8 mouse cellular contexts compared by ENCODE assay signal in genomic region chr8:84413886-84414851, GRCm38 (mm10). TPM values are rescaled to one million over a fixed set of nuclear protein-coding genes. Genes with fewer than 3 reads are reported as not detected.
A peak's percentile ranks its signal among the peaks of the same experiment; 100 is the strongest.
DNase-seq lines count a peak whose midpoint lies in the region; ATAC-seq and TF ChIP-seq lines count a peak whose summit lies in the region.

No protein-coding gene starts in this region.

- peak overlapping the region; percentile 81 for H3K27ac ChIP-seq in forebrain, embryonic 16.5 days (ENCODE audit: low read length)
- H3K27ac ChIP-seq in lung, postnatal 0 days (ENCODE audit: low read length) = no peak overlapping the region

- TF ChIP-seq EP300 in lung, postnatal 0 days (IDR thresholded peaks at IDR 0.05) = no peak

- no peaks in the 10 kb centered on the region for H3K9me3 ChIP-seq in forebrain, embryonic 16.5 days (ENCODE audit: control insufficient read depth, low read length)
- H3K9me3 ChIP-seq in lung, postnatal 0 days (ENCODE audit: low read length) = no peaks in the 10 kb centered on the region

- H3K9ac ChIP-seq in forebrain, embryonic 16.5 days (replicated peaks; ENCODE audit: low read depth, low read length) = peak overlapping the region; percentile 80
- no peak overlapping the region for H3K9ac ChIP-seq in lung, postnatal 0 days (replicated peaks; ENCODE audit: low read depth)

- DNase-seq in WW6 (ENCODE audit: low read depth, low spot score) = peak; percentile 67
- DNase-seq in cerebellum, adult 11-12 months = peak; percentile 82
- DNase-seq in heart, postnatal 36 days = peak; percentile 19 to 39
- peak; percentile 64 to 68 for DNase-seq in layer of hippocampus, postnatal 14 days (ENCODE audit: low spot score in 2 of 2)
- peak; percentile 21 for DNase-seq in lung, postnatal 0 days (ENCODE audit: low spot score)
- DNase-seq in right cerebral cortex, postnatal 10 days (ENCODE audit: low spot score in 2 of 2) = peak; percentile 78 to 83

- WGBS in forebrain, embryonic 16.5 days = 2% methylated on average over 49 of the region's 72 CpGs
- 4% methylated on average over 62 of the region's 72 CpGs for WGBS in lung, postnatal 0 days

- peaks cover 20% of the 10 kb centered on the region for H3K4me1 ChIP-seq in forebrain, embryonic 16.5 days (replicated peaks; ENCODE audit: control insufficient read depth, insufficient read depth, low read length)
- no peaks in the 10 kb centered on the region for H3K4me1 ChIP-seq in lung, postnatal 0 days (ENCODE audit: insufficient read depth, low read depth, low read length)

- peak overlapping the region; percentile 63 for H3K4me2 ChIP-seq in forebrain, embryonic 16.5 days (ENCODE audit: low read length)
- peak overlapping the region; percentile 94 for H3K4me2 ChIP-seq in lung, postnatal 0 days (replicated peaks; ENCODE audit: low read depth, low read length)

- TF ChIP-seq CTCF in lung, postnatal 0 days (IDR thresholded peaks at IDR 0.05) = no peak

- intact Hi-C loops in heart, postnatal 36 days (cut with DNase I) = no loop called here

- H3K4me3 ChIP-seq in forebrain, embryonic 16.5 days (replicated peaks; ENCODE audit: low read length) = peak overlapping the region; percentile 74
- peak overlapping the region; percentile 55 for H3K4me3 ChIP-seq in lung, postnatal 0 days (ENCODE audit: low read depth, low read length)

- peak; percentile 84 for ATAC-seq in forebrain, embryonic 16.5 days
- ATAC-seq in lung, postnatal 0 days = peak; percentile 53
- ATAC-seq in megakaryocyte-erythroid progenitor cell, adult 5-6 weeks (replicated peaks; ENCODE audit: low FRiP score, low TSS enrichment, poor library complexity, severe bottlenecking) = no peak

- no peaks in the 10 kb centered on the region for H3K27me3 ChIP-seq in forebrain, embryonic 16.5 days (replicated peaks; ENCODE audit: control insufficient read depth, insufficient read depth, low read length)
- H3K27me3 ChIP-seq in lung, postnatal 0 days (replicated peaks; ENCODE audit: insufficient read depth, low read length) = peaks cover 34% of the 10 kb centered on the region

- H3K36me3 ChIP-seq in forebrain, embryonic 16.5 days (ENCODE audit: control insufficient read depth, insufficient read depth) = no peaks in the 10 kb centered on the region
- no peaks in the 10 kb centered on the region for H3K36me3 ChIP-seq in lung, postnatal 0 days (ENCODE audit: insufficient read depth, low read length)

RNA-seq across cellular contexts. Expression of gene Cacna1a, which starts 25.9 kb away (rescaled TPM):
- polyA plus RNA-seq in forebrain, embryonic 16.5 days (2015; fragmentation: Nextera tagmentation; extraction: Ambion mirVana) = 7.4 and 20.3 TPM in 2 replicates
- 1 to 10 TPM; 1.7 to 4.4 TPM for total RNA-seq in heart, postnatal 36 days (2021)
- total RNA-seq in layer of hippocampus, postnatal 14 days (2021) = 100 to 1,000 TPM; 256 to 259 TPM
- polyA plus RNA-seq in lung, postnatal 0 days (2015; fragmentation: Nextera tagmentation; extraction: Ambion mirVana) = 2.0 and 3.3 TPM in 2 replicates
- total RNA-seq in megakaryocyte-erythroid progenitor cell, adult 5-6 weeks (2014; fragmentation: Nextera tagmentation) = 0.42 and 0.54 TPM in 2 replicates
- total RNA-seq in megakaryocyte-erythroid progenitor cell, adult 5-6 weeks (2017) = 0.19 and 7.6 TPM in 2 replicates

Comparison
In these comparisons a context has a peak if more than half of its experiments do, and no peak if none do; other contexts are left out.
1. DNase-seq: peak in every context shown above with its lines; median percentile 82 in cerebellum, adult 11-12 months; 80 in right cerebral cortex, postnatal 10 days; 67 in WW6; 66 in layer of hippocampus, postnatal 14 days; 29 in heart, postnatal 36 days; 21 in lung, postnatal 0 days.
2. RNA of gene Cacna1a, which starts 25.9 kb away (total RNA-seq): 256 to 259 TPM in layer of hippocampus, postnatal 14 days; 1.7 to 4.4 TPM in heart, postnatal 36 days and 0.19 to 7.6 TPM in megakaryocyte-erythroid progenitor cell, adult 5-6 weeks; every median in the first group is over 10 times any median in the second.